Mouse (Mus musculus): ENCODE measurements around the gene Etnk2. TPM values are rescaled to one million over a fixed set of nuclear protein-coding genes. Genes with fewer than 3 reads are reported as not detected.

Gene Etnk2
- polyA plus RNA-seq, 1 experiment from 2014 or later = 4.4 TPM

- peaks cover 44% of the 10 kb centered on the region for H3K36me3 ChIP-seq (ENCODE audit: insufficient read depth, low read length)
- H3K9ac ChIP-seq (ENCODE audit: low read depth, low read length) = 0 out of 2 replicates have a peak overlapping the region, but pooled peaks have one; percentile 23
- peak overlapping the region; percentile 47; the same call in 1 of the 2 replicates for H3K27ac ChIP-seq
- H3K4me3 ChIP-seq (replicated peaks; ENCODE audit: low read depth, low read length) = no peak overlapping the region
- ATAC-seq (replicated peaks; ENCODE audit: low FRiP score, low read depth) (no peak), DNase-seq (ENCODE audit: low spot score) (no peak)
- no peaks in the 10 kb centered on the region for H3K27me3 ChIP-seq (ENCODE audit: insufficient read depth, low read length)
- TF ChIP-seq CTCF (IDR thresholded peaks at IDR 0.05; ENCODE audit: low read depth) = no peak
- WGBS = 89% methylated on average over 14 of the region's 14 CpGs
- H3K4me2 ChIP-seq (ENCODE audit: low read length) = no peak overlapping the region
- H3K4me1 ChIP-seq (replicated peaks; ENCODE audit: insufficient read depth, low read length) = 0 out of 2 replicates have a peak, but pooled peaks cover 5% of the 10 kb centered on the region
- H3K9me3 ChIP-seq (replicated peaks; ENCODE audit: low read length) = no peaks in the 10 kb centered on the region
Measured at GRCm38 (mm10) chr1:133383157-133383783, 19.9 kb downstream of the Etnk2 start.

- peak; percentile 89 for TF ChIP-seq CTCF (IDR thresholded peaks at IDR 0.05; ENCODE audit: low read depth)
- WGBS = 44% methylated on average over 9 of the region's 9 CpGs
- 0 out of 2 replicates have a peak, but pooled peaks cover 5% of the 10 kb centered on the region for H3K4me1 ChIP-seq (replicated peaks; ENCODE audit: insufficient read depth, low read length)
- H3K9me3 ChIP-seq (replicated peaks; ENCODE audit: low read length) = no peaks in the 10 kb centered on the region
- H3K4me3 ChIP-seq (replicated peaks; ENCODE audit: low read depth, low read length) = no peak overlapping the region
- H3K27me3 ChIP-seq (ENCODE audit: insufficient read depth, low read length) = no peaks in the 10 kb centered on the region
- no peak overlapping the region for H3K27ac ChIP-seq
- no peak overlapping the region for H3K4me2 ChIP-seq (ENCODE audit: low read length)
- DNase-seq (ENCODE audit: low spot score) (peak; percentile 79), ATAC-seq (replicated peaks; ENCODE audit: low FRiP score, low read depth) (no peak)
- H3K9ac ChIP-seq (ENCODE audit: low read depth, low read length) = no peak overlapping the region
- peaks cover 54% of the 10 kb centered on the region for H3K36me3 ChIP-seq (ENCODE audit: insufficient read depth, low read length)
Measured at GRCm38 (mm10) chr1:133385506-133385905, 22.1 kb downstream of the Etnk2 start.

GRCm38 (mm10) chr1:133386209-133386608 lies 22.8 kb downstream of the Etnk2 start:
- no peak overlapping the region for H3K4me3 ChIP-seq (replicated peaks; ENCODE audit: low read depth, low read length)
- no peak overlapping the region for H3K9ac ChIP-seq (ENCODE audit: low read depth, low read length)
- H3K4me2 ChIP-seq (ENCODE audit: low read length) = no peak overlapping the region
- WGBS = 76% methylated on average over 11 of the region's 11 CpGs
- 0 out of 2 replicates have a peak, but pooled peaks cover 5% of the 10 kb centered on the region for H3K4me1 ChIP-seq (replicated peaks; ENCODE audit: insufficient read depth, low read length)
- H3K27me3 ChIP-seq (ENCODE audit: insufficient read depth, low read length) = no peaks in the 10 kb centered on the region
- no peak for TF ChIP-seq CTCF (IDR thresholded peaks at IDR 0.05; ENCODE audit: low read depth)
- no peaks in the 10 kb centered on the region for H3K9me3 ChIP-seq (replicated peaks; ENCODE audit: low read length)
- DNase-seq (ENCODE audit: low spot score) (no peak), ATAC-seq (replicated peaks; ENCODE audit: low FRiP score, low read depth) (no peak)
- H3K27ac ChIP-seq = no peak overlapping the region
- H3K36me3 ChIP-seq (ENCODE audit: insufficient read depth, low read length) = peaks cover 61% of the 10 kb centered on the region

- no peaks in the 10 kb centered on the region for H3K9me3 ChIP-seq (replicated peaks; ENCODE audit: low read length)
- H3K27me3 ChIP-seq (ENCODE audit: insufficient read depth, low read length) = no peaks in the 10 kb centered on the region
- 0 out of 2 replicates have a peak, but pooled peaks cover 1% of the 10 kb centered on the region for H3K4me1 ChIP-seq (replicated peaks; ENCODE audit: insufficient read depth, low read length)
- no peak for TF ChIP-seq CTCF (IDR thresholded peaks at IDR 0.05; ENCODE audit: low read depth)
- no peak overlapping the region for H3K4me3 ChIP-seq (replicated peaks; ENCODE audit: low read depth, low read length)
- DNase-seq (ENCODE audit: low spot score) (no peak), ATAC-seq (replicated peaks; ENCODE audit: low FRiP score, low read depth) (no peak)
- peaks cover 74% of the 10 kb centered on the region for H3K36me3 ChIP-seq (ENCODE audit: insufficient read depth, low read length)
- H3K27ac ChIP-seq = no peak overlapping the region
- no peak overlapping the region for H3K9ac ChIP-seq (ENCODE audit: low read depth, low read length)
- WGBS = 74% methylated on average over 19 of the region's 19 CpGs
- no peak overlapping the region for H3K4me2 ChIP-seq (ENCODE audit: low read length)
Measured at GRCm38 (mm10) chr1:133387539-133388268, 24.3 kb downstream of the Etnk2 start.

GRCm38 (mm10) chr1:133394702-133395101 lies 31.3 kb downstream of the Etnk2 start:
- DNase-seq (ENCODE audit: low spot score) (no peak), ATAC-seq (replicated peaks; ENCODE audit: low FRiP score, low read depth) (no peak)
- peaks cover 11% of the 10 kb centered on the region; the same call in 1 of the 2 replicates for H3K4me1 ChIP-seq (replicated peaks; ENCODE audit: insufficient read depth, low read length)
- no peaks in the 10 kb centered on the region for H3K27me3 ChIP-seq (ENCODE audit: insufficient read depth, low read length)
- no peak for TF ChIP-seq CTCF (IDR thresholded peaks at IDR 0.05; ENCODE audit: low read depth)
- H3K36me3 ChIP-seq (ENCODE audit: insufficient read depth, low read length) = peaks cover 28% of the 10 kb centered on the region
- 78% methylated on average over 4 of the region's 4 CpGs for WGBS
- no peak overlapping the region for H3K4me3 ChIP-seq (replicated peaks; ENCODE audit: low read depth, low read length)
- H3K4me2 ChIP-seq (ENCODE audit: low read length) = no peak overlapping the region
- H3K9ac ChIP-seq (ENCODE audit: low read depth, low read length) = no peak overlapping the region
- no peak overlapping the region for H3K27ac ChIP-seq
- H3K9me3 ChIP-seq (replicated peaks; ENCODE audit: low read length) = no peaks in the 10 kb centered on the region

GRCm38 (mm10) chr1:133396693-133397092 lies 33.3 kb downstream of the Etnk2 start:
- Histone ChIP-seq H3K9me3 (replicated peaks; ENCODE audit: low read length) (no peaks in the 10 kb centered on the region), H3K36me3 (ENCODE audit: insufficient read depth, low read length) (peaks cover 15% of the 10 kb centered on the region), H3K4me3 (replicated peaks; ENCODE audit: low read depth, low read length) (no peak overlapping the region), H3K9ac (ENCODE audit: low read depth, low read length) (no peak overlapping the region), H3K27ac (no peak overlapping the region), H3K4me2 (ENCODE audit: low read length) (no peak overlapping the region), H3K4me1 (replicated peaks; ENCODE audit: insufficient read depth, low read length) (peaks cover 11% of the 10 kb centered on the region; the same call in 1 of the 2 replicates), H3K27me3 (ENCODE audit: insufficient read depth, low read length) (no peaks in the 10 kb centered on the region)
- WGBS = 90% methylated on average over 5 of the region's 5 CpGs
- TF ChIP-seq CTCF (IDR thresholded peaks at IDR 0.05; ENCODE audit: low read depth) = no peak
- ATAC-seq (replicated peaks; ENCODE audit: low FRiP score, low read depth) = no peak
- no peak for DNase-seq (ENCODE audit: low spot score)

Measured in kidney, postnatal 0 days (tissue).